Mouse (Mus musculus) left cerebral cortex, adult 9 months (tissue): Measurements from ENCODE around the gene Tpst2.
"Not testable (repeated sequence)": the region's sequence is repeated elsewhere in the genome, so short reads cannot be mapped to it uniquely, and the experiment has no call there.

Experiments
- DNase-seq, 2 experiments: peaks; one replicate each; pipeline ENCODE4 v3.0.0; 2022; ENCODE audit warnings: low spot score in 2 of 2

The Tpst2 gene

GRCm38 (mm10) chr5:112297257-112297656 lies 20.8 kb downstream of the Tpst2 start:
- DNase-seq = no peak

GRCm38 (mm10) chr5:112298226-112298988 lies 21.9 kb downstream of the Tpst2 start:
- no peak for DNase-seq

GRCm38 (mm10) chr5:112299399-112299798 lies 22.9 kb downstream of the Tpst2 start:
- DNase-seq = no peak

GRCm38 (mm10) chr5:112300112-112300511 lies 23.6 kb downstream of the Tpst2 start:
- no peak for DNase-seq

GRCm38 (mm10) chr5:112300721-112301308 lies 24.3 kb downstream of the Tpst2 start:
- no peak for DNase-seq

- DNase-seq = no peak
These were observed 25.2 kb downstream of the Tpst2 start for GRCm38 (mm10) chr5:112301694-112302093.

GRCm38 (mm10) chr5:112302310-112302709 lies 25.8 kb downstream of the Tpst2 start:
- no peak for DNase-seq

GRCm38 (mm10) chr5:112305842-112306241 lies 29.4 kb downstream of the Tpst2 start:
- DNase-seq = no peak

- DNase-seq = no peak
These were observed 36.9 kb downstream of the Tpst2 start for GRCm38 (mm10) chr5:112313222-112313885.

- DNase-seq = no peak
These were observed 40.0 kb downstream of the Tpst2 start for GRCm38 (mm10) chr5:112316468-112316867.

- DNase-seq = no peak
These were observed 40.8 kb downstream of the Tpst2 start for GRCm38 (mm10) chr5:112317328-112317727.

- DNase-seq = not testable (repeated sequence)
These were observed 42.9 kb downstream of the Tpst2 start for GRCm38 (mm10) chr5:112319343-112319742.

GRCm38 (mm10) chr5:112320379-112320778 lies 43.9 kb downstream of the Tpst2 start:
- peak in 1 of 2 experiments; percentile 42 for DNase-seq

- peak; percentile 86 to 92 for DNase-seq
These were observed 44.4 kb downstream of the Tpst2 start for GRCm38 (mm10) chr5:112320936-112321335.

- DNase-seq = no peak
These were observed 44.9 kb downstream of the Tpst2 start for GRCm38 (mm10) chr5:112321376-112321775.

GRCm38 (mm10) chr5:112323246-112323645 lies 46.8 kb downstream of the Tpst2 start:
- no peak for DNase-seq

GRCm38 (mm10) chr5:112324637-112325545 lies 48.4 kb downstream of the Tpst2 start:
- no peak for DNase-seq

- peak; percentile 90 to 96 for DNase-seq
These were observed 49.3 kb downstream of the Tpst2 start, which contains the start of gene Tfip11 for GRCm38 (mm10) chr5:112325546-112326445. Tfip11 (plus strand) TSS chr5:112326358.

GRCm38 (mm10) chr5:112326446-112327009 lies 50.0 kb downstream of the Tpst2 start:
- DNase-seq = no peak

GRCm38 (mm10) chr5:112327854-112328253 lies 51.4 kb downstream of the Tpst2 start:
- DNase-seq = no peak
